Mouse (Mus musculus) brain, embryonic 14.5 days (tissue): ENCODE measurements around the gene Abcg4.

ENCODE experiments used
- CTCF ChIP-seq: fragments of 200-500 bp; IDR thresholded peaks from 2 replicates; pipeline ENCODE4 v1.5.1; 2012; ENCODE audit warnings: inconsistent platforms, mild to moderate bottlenecking, moderate library complexity, borderline replicate concordance; ENCODE audit not compliant: insufficient read depth, insufficient read length; ENCODE audit errors: extremely low read depth
- POLR2A ChIP-seq: fragments of 200-500 bp; IDR thresholded peaks from 2 replicates; pipeline ENCODE4 v1.6.1; 2012; ENCODE audit warnings: mild to moderate bottlenecking, inconsistent platforms, borderline replicate concordance; ENCODE audit not compliant: poor library complexity, insufficient read depth, insufficient read length, severe bottlenecking; ENCODE audit errors: extremely low read depth

- TF ChIP-seq CTCF (no peak), POLR2A (no peak)
These were observed 44.7 kb upstream of the Abcg4 start for GRCm38 (mm10) chr9:44332918-44333638.
